Mouse (Mus musculus) liver, adult 2 months (tissue): ENCODE results near the gene Ap2a2. TPM values are rescaled to one million over a fixed set of nuclear protein-coding genes. Genes with fewer than 3 reads are reported as not detected.
"Not testable (repeated sequence)": the region's sequence is repeated elsewhere in the genome, so short reads cannot be mapped to it uniquely, and the experiment has no call there.

Source experiments
- DNase-seq: peaks from one replicate; pipeline ENCODE4 v3.0.0-alpha.2; 2011; ENCODE audit warnings: low read depth, low spot score; ENCODE audit errors: extremely low read depth
- H3K27ac ChIP-seq: fragments of 200-500 bp; replicated peaks from 2 replicates; pipeline ENCODE4 v1.5.1; 2012; ENCODE audit warnings: low read depth, mild to moderate bottlenecking, control low read depth, inconsistent platforms, low read length; ENCODE audit not compliant: insufficient read depth
- H3K27me3 ChIP-seq: fragments of 200-500 bp; 2 replicates; pipeline ENCODE4 v1.6.1; 2012; ENCODE audit warnings: mild to moderate bottlenecking, moderate library complexity, low read length, inconsistent platforms; ENCODE audit not compliant: control insufficient read depth, insufficient read depth
- H3K36me3 ChIP-seq: fragments of 200-500 bp; 2 replicates; pipeline ENCODE4 v1.6.1; 2012; ENCODE audit warnings: low read length, inconsistent platforms; ENCODE audit not compliant: control insufficient read depth, insufficient read depth
- H3K4me1 ChIP-seq: fragments of 200-500 bp; 2 replicates; pipeline ENCODE4 v1.6.1; 2011; ENCODE audit warnings: low read length; ENCODE audit not compliant: control insufficient read depth, insufficient read depth
- H3K4me3 ChIP-seq: fragments of 200-500 bp; 2 replicates; pipeline ENCODE4 v1.5.1; 2011; ENCODE audit warnings: low read depth, mild to moderate bottlenecking, control low read depth, low read length, moderate library complexity; ENCODE audit not compliant: insufficient read depth
- H3K79me2 ChIP-seq: fragments of 200-500 bp; 2 replicates; pipeline ENCODE4 v1.6.1; 2012; ENCODE audit warnings: inconsistent platforms, mild to moderate bottlenecking, low read length, moderate library complexity; ENCODE audit not compliant: control insufficient read depth, insufficient read depth
- H3K9ac ChIP-seq: fragments of 200-500 bp; 2 replicates; pipeline ENCODE4 v1.6.1; 2012; ENCODE audit warnings: low read depth, mild to moderate bottlenecking, control low read depth, inconsistent platforms, low read length
- CTCF ChIP-seq: fragments of 200-500 bp; IDR thresholded peaks from 2 replicates; pipeline ENCODE4 v1.5.1; 2011; ENCODE audit warnings: low read depth, low read length, control low read depth
- POLR2A ChIP-seq: fragments of 200-500 bp; IDR thresholded peaks from 2 replicates; pipeline ENCODE4 v1.6.1; 2011; ENCODE audit warnings: low read length, control low read depth; ENCODE audit not compliant: insufficient read depth; ENCODE audit errors: extremely low read depth
- WGBS: fragments of 180-500 bp; shearing (Covaris S2); methylation state at CpG from one replicate; pipeline ENCODE4 v1.1.7; 2018; 5-methylcytosine and 5-hydroxymethylcytosine counted together
- polyA plus RNA-seq: library from polyadenylated mRNA; depleted of rRNA; stranded (reverse); fragments of >200 nt; gene quantifications from 2 replicates; pipeline ENCODE4 v1.2.3, GENCODE M21; 2012
- total RNA-seq: library from RNA; depleted of rRNA; stranded (reverse); fragments of >200 nt; gene quantifications from 2 replicates; pipeline ENCODE4 v1.2.3, GENCODE M21; 2014

Ap2a2 gene
- total and polyA plus RNA-seq, 2 experiments = 37.9 to 42.2 TPM

- no peak overlapping the region for H3K9ac ChIP-seq
- no peak for DNase-seq
- no peaks in the 10 kb centered on the region for H3K4me1 ChIP-seq
- no peak overlapping the region; the same call in 1 of the 2 replicates for H3K27ac ChIP-seq
- no peaks in the 10 kb centered on the region for H3K27me3 ChIP-seq
- H3K79me2 ChIP-seq = no peaks in the 10 kb centered on the region; the same call in 1 of the 2 replicates
- H3K36me3 ChIP-seq = peaks cover 54% of the 10 kb centered on the region
- 78% methylated on average over 2 of the region's 2 CpGs for WGBS
- H3K4me3 ChIP-seq = no peak overlapping the region
- TF ChIP-seq POLR2A (no peak), CTCF (peak; percentile 51)
Observed at GRCm38 (mm10) chr7:141624214-141624613, 62.2 kb downstream of the Ap2a2 start.

- Histone ChIP-seq H3K27me3 (no peaks in the 10 kb centered on the region), H3K79me2 (no peaks in the 10 kb centered on the region; the same call in 1 of the 2 replicates), H3K4me1 (no peaks in the 10 kb centered on the region), H3K27ac (no peak overlapping the region), H3K4me3 (no peak overlapping the region), H3K9ac (no peak overlapping the region), H3K36me3 (peaks cover 60% of the 10 kb centered on the region)
- WGBS = 82% methylated on average over 6 of the region's 6 CpGs
- TF ChIP-seq CTCF (no peak), POLR2A (no peak)
- no peak for DNase-seq
Observed at GRCm38 (mm10) chr7:141625120-141625810, 63.3 kb downstream of the Ap2a2 start.

GRCm38 (mm10) chr7:141628018-141628417 lies 66.0 kb downstream of the Ap2a2 start:
- no peak overlapping the region for H3K4me3 ChIP-seq
- no peak for DNase-seq
- no peaks in the 10 kb centered on the region for H3K27me3 ChIP-seq
- WGBS = 25% methylated on average over 2 of the region's 2 CpGs
- TF ChIP-seq POLR2A (no peak), CTCF (no peak)
- peaks cover 45% of the 10 kb centered on the region for H3K36me3 ChIP-seq
- no peak overlapping the region for H3K9ac ChIP-seq
- H3K4me1 ChIP-seq = no peaks in the 10 kb centered on the region
- no peaks in the 10 kb centered on the region for H3K79me2 ChIP-seq
- no peak overlapping the region for H3K27ac ChIP-seq

- H3K27ac ChIP-seq = no peak overlapping the region
- H3K36me3 ChIP-seq = peaks cover 45% of the 10 kb centered on the region
- H3K79me2 ChIP-seq = no peaks in the 10 kb centered on the region
- no peak overlapping the region for H3K4me3 ChIP-seq
- no peaks in the 10 kb centered on the region for H3K27me3 ChIP-seq
- H3K9ac ChIP-seq = no peak overlapping the region
- WGBS = 97% methylated on average over 3 of the region's 3 CpGs
- TF ChIP-seq POLR2A (no peak), CTCF (no peak)
- no peak for DNase-seq
- H3K4me1 ChIP-seq = no peaks in the 10 kb centered on the region
Observed at GRCm38 (mm10) chr7:141629241-141629640, 67.3 kb downstream of the Ap2a2 start.

GRCm38 (mm10) chr7:141638077-141638476 lies 76.1 kb downstream of the Ap2a2 start:
- H3K4me1 ChIP-seq, DNase-seq, H3K9ac ChIP-seq, H3K4me3 ChIP-seq, H3K36me3 ChIP-seq, H3K27me3 ChIP-seq, H3K27ac ChIP-seq, H3K79me2 ChIP-seq: not testable (repeated sequence)
- 97% methylated on average over 2 of the region's 3 CpGs for WGBS

GRCm38 (mm10) chr7:141638513-141639334 lies 76.8 kb downstream of the Ap2a2 start:
- H3K9ac ChIP-seq, DNase-seq, H3K27ac ChIP-seq, H3K27me3 ChIP-seq, H3K4me3 ChIP-seq, H3K4me1 ChIP-seq, H3K79me2 ChIP-seq, H3K36me3 ChIP-seq: not testable (repeated sequence)
- WGBS = 90% methylated on average over 6 of the region's 8 CpGs

- not testable (repeated sequence) for H3K79me2 ChIP-seq, H3K4me1 ChIP-seq, DNase-seq, H3K9ac ChIP-seq, H3K27ac ChIP-seq, H3K36me3 ChIP-seq, H3K27me3 ChIP-seq, H3K4me3 ChIP-seq
- 85% methylated on average over 5 of the region's 5 CpGs for WGBS
Observed at GRCm38 (mm10) chr7:141639335-141639890, 77.4 kb downstream of the Ap2a2 start.
